Mouse (Mus musculus) G1E (cell line): ENCODE data around the gene Ifna16.

Source experiments
- CTCF ChIP-seq: IDR thresholded peaks from 2 replicates; pipeline ENCODE4 v1.5.1; 2012; ENCODE audit warnings: low read depth, low read length, inconsistent platforms, mixed read lengths
- GATA1 ChIP-seq: IDR thresholded peaks from 2 replicates; pipeline ENCODE4 v1.6.1; 2012; ENCODE audit warnings: borderline replicate concordance, low read length, inconsistent platforms, mixed read lengths
- POLR2AphosphoS5 ChIP-seq: IDR thresholded peaks from 2 replicates; pipeline ENCODE4 v1.6.1; 2012; ENCODE audit warnings: low read depth, low read length, inconsistent platforms; ENCODE audit not compliant: insufficient replicate concordance
- TAL1 ChIP-seq: conservative IDR thresholded peaks from 2 replicates; pipeline ENCODE4 v1.6.1; 2012; ENCODE audit warnings: low read depth, low read length, inconsistent platforms, mixed read lengths

DNA sequence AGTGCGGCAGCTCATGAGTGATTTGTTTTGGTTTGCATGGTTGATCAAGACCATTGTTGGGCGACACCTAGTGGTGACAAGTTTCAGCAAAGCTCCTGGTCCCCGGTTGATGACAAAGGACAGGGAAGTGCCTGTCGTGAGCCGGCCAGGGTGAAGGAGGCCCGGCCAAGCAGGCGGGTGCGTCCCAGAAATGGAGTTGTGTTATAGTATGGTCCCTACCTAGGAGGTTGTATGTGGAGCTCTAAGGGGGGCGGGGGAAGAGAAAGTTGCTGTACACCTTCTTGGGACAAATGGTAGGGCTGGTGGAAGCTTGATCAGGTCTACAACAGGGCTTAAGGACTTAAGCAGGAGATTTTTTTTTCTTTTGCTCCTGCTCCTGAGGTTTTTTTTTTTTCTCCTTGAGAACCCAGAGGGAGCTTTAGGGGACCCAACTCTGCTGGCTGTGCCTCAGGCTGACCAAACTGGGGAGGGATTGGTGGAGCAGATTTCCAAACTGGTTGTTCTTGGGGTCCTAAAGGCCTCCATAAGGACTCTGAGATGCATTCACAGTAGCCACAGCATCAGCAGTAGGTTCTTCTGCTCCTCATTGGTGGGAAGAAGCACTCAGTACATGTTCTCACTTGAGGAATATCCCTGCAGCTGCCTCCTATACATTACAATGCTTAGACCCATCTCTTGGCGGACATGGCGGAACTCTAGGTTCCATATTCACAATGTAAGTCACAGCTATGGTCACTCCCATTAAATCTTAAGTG is 35.5 kb downstream of the Ifna16 start:
- TF ChIP-seq CTCF: no peak
- no peak for TF ChIP-seq TAL1
- TF ChIP-seq GATA1: no peak
- TF ChIP-seq POLR2AphosphoS5: no peak
